Mouse (Mus musculus) hindbrain, embryonic 12.5 days (tissue): Measurements from ENCODE around the gene Rnf144b. TPM values are rescaled to one million over a fixed set of nuclear protein-coding genes. Genes with fewer than 3 reads are reported as not detected.
A peak's percentile ranks its signal among the peaks of the same experiment; 100 is the strongest.

Source experiments
- ATAC-seq: fragments of 200-750 bp; cut with Nextera tagmentation; 2 replicates; pipeline ENCODE4 v1.8.0; 2017; ENCODE audit warnings: moderate TSS enrichment; ENCODE audit not compliant: low FRiP score
- H3K27ac ChIP-seq: fragments of 300-500 bp; sonication (generic); 2 replicates; pipeline ENCODE4 v1.5.1; 2016; ENCODE audit warnings: mild to moderate bottlenecking
- H3K27me3 ChIP-seq: fragments of 300-500 bp; sonication (generic); 2 replicates; pipeline ENCODE4 v1.6.1; 2016; ENCODE audit warnings: mild to moderate bottlenecking
- H3K36me3 ChIP-seq: fragments of 300-500 bp; sonication (generic); 2 replicates; pipeline ENCODE4 v1.6.1; 2016; ENCODE audit warnings: mild to moderate bottlenecking
- H3K4me1 ChIP-seq: fragments of 300-500 bp; sonication (generic); 2 replicates; pipeline ENCODE4 v1.6.1; 2016
- H3K4me2 ChIP-seq: fragments of 300-500 bp; sonication (generic); replicated peaks from 2 replicates; pipeline ENCODE4 v1.6.1; 2016; ENCODE audit warnings: mild to moderate bottlenecking
- H3K4me3 ChIP-seq: fragments of 300-500 bp; sonication (generic); 2 replicates; pipeline ENCODE4 v1.5.1; 2016; ENCODE audit warnings: mild to moderate bottlenecking
- H3K9ac ChIP-seq: fragments of 300-500 bp; sonication (generic); 2 replicates; pipeline ENCODE4 v1.6.1; 2016; ENCODE audit warnings: mild to moderate bottlenecking, moderate library complexity
- H3K9me3 ChIP-seq: fragments of 300-500 bp; sonication (generic); replicated peaks from 2 replicates; pipeline ENCODE4 v1.6.1; 2016; ENCODE audit warnings: mild to moderate bottlenecking
- WGBS: fragments of 180-500 bp; shearing (Covaris S2); methylation state at CpG from one replicate; pipeline ENCODE4 v1.1.7; 2016; 5-methylcytosine and 5-hydroxymethylcytosine counted together
- polyA plus RNA-seq: library from polyadenylated mRNA; unstranded; fragments of >200 nt; fragmentation: Nextera tagmentation; extraction: Ambion mirVana; gene quantifications from 2 replicates; pipeline ENCODE4 v1.2.1, GENCODE M21; 2016

The Rnf144b gene
- polyA plus RNA-seq, 1 experiment from 2014 or later: 0.62 TPM

- Histone ChIP-seq H3K27ac (peak overlapping the region; percentile 100), H3K4me3 (peak overlapping the region; percentile 90), H3K9ac (peak overlapping the region; percentile 96), H3K36me3 (peaks cover 7% of the 10 kb centered on the region; the same call in 1 of the 2 replicates), H3K4me1 (peaks cover 20% of the 10 kb centered on the region), H3K27me3 (0 out of 2 replicates have a peak, but pooled peaks cover 5% of the 10 kb centered on the region), H3K4me2 (peak overlapping the region; percentile 80), H3K9me3 (no peaks in the 10 kb centered on the region)
- ATAC-seq: no peak
- WGBS: under 1% methylated on average over 25 of the region's 25 CpGs
Measured at GRCm38 (mm10) chr13:47104856-47105541, 17.5 kb upstream of the Rnf144b start.

GRCm38 (mm10) chr13:47105711-47106579 lies 16.5 kb upstream of the Rnf144b start, which contains the start of gene Dek:
Dek (minus strand) TSS chr13:47106201.
- Histone ChIP-seq H3K4me3 (peak within 1 kb of the TSS; percentile 90), H3K27ac (peak within 1 kb of the TSS; percentile 100), H3K9ac (peak within 1 kb of the TSS; percentile 96), H3K4me2 (peak within 1 kb of the TSS; percentile 80), H3K27me3 (0 out of 2 replicates have a peak, but pooled peaks cover 5% of the 10 kb centered on the region), H3K36me3 (0 out of 2 replicates have a peak, but pooled peaks cover 3% of the 10 kb centered on the region), H3K9me3 (no peaks in the 10 kb centered on the region), H3K4me1 (peaks cover 20% of the 10 kb centered on the region)
- WGBS: under 1% methylated on average over 89 of the region's 129 CpGs
- ATAC-seq: peak; percentile 94

DNA sequence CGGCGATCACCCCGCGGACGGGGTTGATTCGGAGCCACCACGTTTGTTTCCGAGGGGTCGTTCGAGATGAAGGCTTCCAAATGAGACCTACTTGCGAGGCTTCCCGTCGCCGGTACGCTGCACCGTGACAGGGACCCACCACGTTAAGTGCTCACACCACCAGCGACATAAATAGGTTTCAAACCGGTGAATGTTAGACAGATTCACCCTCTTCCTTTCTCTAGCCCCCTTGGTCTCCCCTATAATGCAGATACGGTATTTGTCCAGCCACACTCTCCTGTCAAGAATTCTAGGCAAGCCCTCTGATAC lies 15.9 kb upstream of the Rnf144b start:
- under 1% methylated on average over 20 of the region's 20 CpGs for WGBS
- Histone ChIP-seq H3K4me1 (peaks cover 20% of the 10 kb centered on the region), H3K27ac (peak overlapping the region; percentile 100), H3K4me2 (peak overlapping the region; percentile 80), H3K27me3 (0 out of 2 replicates have a peak, but pooled peaks cover 5% of the 10 kb centered on the region), H3K9ac (peak overlapping the region; percentile 96), H3K36me3 (no peaks in the 10 kb centered on the region), H3K9me3 (no peaks in the 10 kb centered on the region), H3K4me3 (peak overlapping the region; percentile 90)
- peak; percentile 49 for ATAC-seq

DNA sequence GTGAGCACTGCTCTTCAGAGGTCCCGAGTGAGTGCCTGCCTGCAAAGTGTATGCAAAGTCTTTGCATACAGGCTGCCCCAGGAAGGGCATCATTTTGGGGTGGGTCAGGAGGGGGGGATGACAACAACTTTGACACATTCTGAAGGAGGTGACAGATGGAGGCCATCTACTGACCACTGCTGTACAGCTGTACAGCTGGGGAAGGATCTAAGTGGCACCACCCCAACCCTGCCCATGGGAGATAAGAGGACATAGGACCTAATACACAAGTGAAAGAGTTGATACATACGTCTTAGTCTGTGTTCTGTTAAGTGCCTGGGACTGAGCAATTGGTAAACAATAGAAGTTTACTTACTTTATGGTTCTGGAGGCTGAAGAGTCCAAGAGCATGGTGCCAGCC lies 13.2 kb upstream of the Rnf144b start:
- Histone ChIP-seq H3K9me3 (no peaks in the 10 kb centered on the region), H3K27me3 (0 out of 2 replicates have a peak, but pooled peaks cover 5% of the 10 kb centered on the region), H3K4me2 (no peak overlapping the region), H3K4me1 (peaks cover 6% of the 10 kb centered on the region), H3K36me3 (no peaks in the 10 kb centered on the region), H3K9ac (no peak overlapping the region), H3K4me3 (no peak overlapping the region), H3K27ac (no peak overlapping the region)
- WGBS: 84% methylated on average over 2 of the region's 2 CpGs
- no peak for ATAC-seq

- 0 out of 2 replicates have a peak, but pooled peaks cover 5% of the 10 kb centered on the region for H3K27me3 ChIP-seq
- H3K4me1 ChIP-seq: 0 out of 2 replicates have a peak, but pooled peaks cover 4% of the 10 kb centered on the region
- no peak overlapping the region for H3K9ac ChIP-seq
- ATAC-seq: no peak
- WGBS: 82% methylated on average over 3 of the region's 3 CpGs
- H3K36me3 ChIP-seq: no peaks in the 10 kb centered on the region
- no peaks in the 10 kb centered on the region for H3K9me3 ChIP-seq
- no peak overlapping the region for H3K4me2 ChIP-seq
- no peak overlapping the region for H3K4me3 ChIP-seq
- H3K27ac ChIP-seq: no peak overlapping the region
Measured at GRCm38 (mm10) chr13:47111185-47111584, 11.3 kb upstream of the Rnf144b start.

DNA sequence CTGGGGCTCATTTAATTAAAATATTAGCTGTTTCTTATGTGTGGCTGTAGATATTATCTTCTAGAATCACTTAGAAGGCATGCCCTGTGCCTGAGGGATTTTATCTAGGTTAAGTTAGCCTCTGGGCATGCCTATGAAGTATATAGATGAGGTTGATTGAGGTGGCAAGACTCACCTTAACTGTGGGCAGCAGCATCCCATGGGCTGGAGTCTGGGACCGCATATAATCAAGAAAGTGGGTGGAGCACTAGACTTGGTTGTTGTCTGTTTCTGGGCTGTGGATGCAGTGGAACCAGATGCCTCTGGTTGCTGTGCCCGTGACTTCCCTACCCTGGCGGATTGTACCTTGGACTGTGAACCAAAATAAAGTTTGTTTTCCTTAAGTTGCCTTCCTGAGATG lies 10.4 kb upstream of the Rnf144b start:
- Histone ChIP-seq H3K4me3 (no peak overlapping the region), H3K27ac (no peak overlapping the region), H3K9ac (no peak overlapping the region), H3K4me1 (no peaks in the 10 kb centered on the region), H3K27me3 (0 out of 2 replicates have a peak, but pooled peaks cover 5% of the 10 kb centered on the region), H3K4me2 (no peak overlapping the region), H3K9me3 (no peaks in the 10 kb centered on the region), H3K36me3 (no peaks in the 10 kb centered on the region)
- 87% methylated on average over 3 of the region's 3 CpGs for WGBS
- no peak for ATAC-seq

DNA sequence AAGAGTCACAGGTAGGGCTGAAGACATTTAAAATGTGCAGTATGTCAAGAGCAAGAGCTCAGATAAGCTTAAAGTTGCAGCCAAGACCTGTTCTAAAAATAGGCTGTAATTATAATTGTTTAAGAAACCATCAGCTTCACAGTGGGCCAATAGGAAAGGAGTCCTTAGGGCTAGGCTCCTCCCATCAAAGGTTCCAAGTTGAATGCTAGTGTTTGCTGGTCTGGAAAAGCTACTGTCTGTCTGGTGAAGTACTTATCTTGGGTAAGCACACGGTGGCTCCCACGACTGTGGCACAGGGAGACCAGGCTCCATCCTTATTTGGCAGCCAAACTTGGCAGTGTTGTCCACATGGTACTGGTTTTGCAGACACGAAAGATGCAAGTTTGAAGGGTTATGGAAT lies 9.5 kb upstream of the Rnf144b start:
- ATAC-seq: no peak
- H3K4me1 ChIP-seq: no peaks in the 10 kb centered on the region
- H3K9ac ChIP-seq: no peak overlapping the region
- H3K27ac ChIP-seq: no peak overlapping the region
- H3K27me3 ChIP-seq: no peaks in the 10 kb centered on the region
- no peaks in the 10 kb centered on the region for H3K36me3 ChIP-seq
- 72% methylated on average over 3 of the region's 3 CpGs for WGBS
- no peak overlapping the region for H3K4me3 ChIP-seq
- no peaks in the 10 kb centered on the region for H3K9me3 ChIP-seq
- H3K4me2 ChIP-seq: no peak overlapping the region

DNA sequence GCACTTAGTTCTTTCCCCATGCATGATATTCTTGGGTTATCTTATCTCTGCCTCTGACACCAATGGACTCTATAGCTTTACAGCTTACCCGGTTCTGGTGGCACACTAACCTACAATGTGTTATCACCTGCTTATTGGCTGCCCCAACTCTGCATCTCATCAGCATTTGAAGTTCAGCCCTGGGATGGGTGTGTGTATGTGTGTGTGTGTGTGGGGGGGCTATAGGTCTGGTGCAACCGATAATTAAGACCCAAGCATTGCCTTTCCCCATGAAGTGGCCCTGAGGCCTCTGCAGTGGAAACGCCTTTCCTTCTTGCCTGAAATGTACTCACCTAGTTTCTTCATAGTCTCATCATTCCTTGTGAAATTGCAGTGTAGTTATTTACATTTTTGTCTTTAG lies 6.5 kb upstream of the Rnf144b start:
- no peak overlapping the region for H3K9ac ChIP-seq
- ATAC-seq: no peak
- no peak overlapping the region for H3K4me2 ChIP-seq
- H3K4me1 ChIP-seq: no peaks in the 10 kb centered on the region
- H3K4me3 ChIP-seq: no peak overlapping the region
- WGBS: 90% methylated on average over 3 of the region's 3 CpGs
- no peak overlapping the region for H3K27ac ChIP-seq
- peaks cover 4% of the 10 kb centered on the region; the same call in 1 of the 2 replicates for H3K27me3 ChIP-seq
- no peaks in the 10 kb centered on the region for H3K36me3 ChIP-seq
- H3K9me3 ChIP-seq: no peaks in the 10 kb centered on the region

DNA sequence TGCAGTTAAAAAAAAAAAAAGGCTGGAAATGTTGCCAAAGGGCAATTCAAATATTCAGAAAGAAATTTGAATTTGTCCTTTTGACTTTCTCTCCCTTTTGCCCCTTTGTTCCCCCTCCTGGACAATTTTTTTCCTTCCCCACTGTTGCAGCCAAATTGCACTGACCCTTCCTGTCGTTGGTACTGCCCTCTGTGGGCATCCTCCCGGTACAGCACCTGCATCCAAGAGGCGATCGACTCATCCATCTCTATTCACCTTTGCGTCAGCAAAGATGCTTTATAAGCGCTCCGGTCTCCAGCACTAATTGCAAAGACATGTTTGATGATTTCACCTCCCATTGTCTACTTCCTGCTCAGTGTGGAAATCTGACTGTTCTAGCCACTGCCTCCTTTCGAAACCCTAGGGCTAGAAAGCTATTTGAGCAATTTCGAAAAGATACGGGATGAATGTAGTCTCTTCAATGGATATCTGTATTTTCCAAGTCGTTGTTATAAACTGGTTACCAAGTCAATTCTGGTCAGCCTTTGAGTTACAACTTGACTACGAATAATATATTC lies 1.0 kb upstream of the Rnf144b start:
- H3K9ac ChIP-seq: no peak overlapping the region
- H3K9me3 ChIP-seq: no peaks in the 10 kb centered on the region
- peaks cover 24% of the 10 kb centered on the region for H3K27me3 ChIP-seq
- no peak overlapping the region for H3K4me2 ChIP-seq
- ATAC-seq: no peak
- H3K27ac ChIP-seq: no peak overlapping the region
- WGBS: 34% methylated on average over 12 of the region's 12 CpGs
- no peaks in the 10 kb centered on the region for H3K36me3 ChIP-seq
- peaks cover 13% of the 10 kb centered on the region for H3K4me1 ChIP-seq
- no peak overlapping the region for H3K4me3 ChIP-seq

DNA sequence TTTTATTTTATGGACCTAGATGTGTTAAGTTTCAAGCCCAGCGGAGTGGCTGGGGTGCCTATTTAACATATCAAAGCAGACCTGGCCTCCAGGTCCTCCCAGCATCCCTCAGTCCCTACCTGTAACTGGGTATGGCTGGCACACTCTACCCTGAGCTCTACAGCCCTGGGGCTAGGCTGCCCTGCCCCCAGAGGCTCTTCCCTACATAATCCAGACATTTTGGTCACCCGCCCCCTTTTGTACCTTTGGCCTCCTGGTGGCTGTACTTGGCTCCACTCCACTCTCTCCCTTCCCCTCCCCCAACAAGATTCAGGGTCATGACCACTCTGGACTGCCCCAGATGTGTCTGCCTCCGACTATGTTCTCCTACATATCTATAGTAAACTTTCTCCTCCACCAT lies 2.0 kb downstream of the Rnf144b start:
- Histone ChIP-seq H3K36me3 (no peaks in the 10 kb centered on the region), H3K4me1 (peaks cover 13% of the 10 kb centered on the region), H3K9me3 (no peaks in the 10 kb centered on the region), H3K4me3 (no peak overlapping the region), H3K27ac (no peak overlapping the region), H3K9ac (no peak overlapping the region), H3K4me2 (no peak overlapping the region), H3K27me3 (peaks cover 24% of the 10 kb centered on the region)
- ATAC-seq: no peak
- 35% methylated on average over 3 of the region's 3 CpGs for WGBS

DNA sequence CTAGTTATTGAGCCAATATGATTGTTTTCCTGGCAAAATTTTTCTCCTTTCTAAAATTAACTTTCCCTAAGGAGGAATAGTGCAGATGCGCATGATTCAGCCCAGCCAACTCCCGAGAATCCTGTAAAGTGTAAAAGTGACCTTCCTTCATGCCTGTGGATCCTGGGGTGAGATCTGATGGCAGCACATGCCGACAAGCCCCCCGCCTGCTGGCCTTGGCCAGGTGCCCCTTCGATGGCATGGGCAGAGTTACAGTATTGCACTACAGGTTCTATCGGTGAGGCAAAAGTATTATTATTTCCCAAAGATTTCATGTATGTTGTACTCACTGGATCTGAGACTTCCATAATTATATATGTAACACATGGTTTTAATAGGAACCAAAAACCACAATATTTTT lies 2.5 kb downstream of the Rnf144b start:
- peaks cover 13% of the 10 kb centered on the region for H3K4me1 ChIP-seq

DNA sequence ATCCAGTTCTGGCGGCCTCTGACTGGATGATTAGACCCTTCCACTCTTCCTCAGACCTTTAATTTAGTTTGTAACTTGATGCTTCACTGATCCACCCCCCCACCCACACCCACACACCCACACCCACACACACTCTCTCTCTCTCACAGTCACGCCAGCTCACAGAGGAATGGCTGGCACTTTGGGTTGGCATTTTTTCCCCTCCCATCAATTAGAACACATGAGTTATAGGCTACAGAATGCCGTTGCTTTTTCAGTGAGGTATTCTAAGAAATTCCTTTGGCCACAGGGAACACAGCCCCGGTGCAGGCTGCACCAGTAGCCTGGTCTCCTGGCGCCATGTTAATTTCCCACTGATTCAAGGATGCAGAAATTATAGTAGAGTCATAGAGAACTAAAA lies 3.1 kb downstream of the Rnf144b start:
- Histone ChIP-seq H3K4me1 (peaks cover 13% of the 10 kb centered on the region), H3K9ac (no peak overlapping the region), H3K27ac (no peak overlapping the region), H3K4me2 (no peak overlapping the region), H3K36me3 (no peaks in the 10 kb centered on the region), H3K27me3 (peaks cover 24% of the 10 kb centered on the region), H3K9me3 (no peaks in the 10 kb centered on the region), H3K4me3 (no peak overlapping the region)
- 77% methylated on average over 5 of the region's 5 CpGs for WGBS
- ATAC-seq: no peak

More for the DNA sequence above, 2.5 kb downstream of the Rnf144b start:
- H3K4me2 ChIP-seq: no peak overlapping the region
- no peaks in the 10 kb centered on the region for H3K9me3 ChIP-seq
- no peak overlapping the region for H3K4me3 ChIP-seq
- peaks cover 24% of the 10 kb centered on the region for H3K27me3 ChIP-seq
- no peak overlapping the region for H3K27ac ChIP-seq
- no peaks in the 10 kb centered on the region for H3K36me3 ChIP-seq
- no peak for ATAC-seq
- no peak overlapping the region for H3K9ac ChIP-seq
- 84% methylated on average over 6 of the region's 6 CpGs for WGBS
